Mouse (Mus musculus): ENCODE data around the gene Me1.

The Me1 gene

DNA sequence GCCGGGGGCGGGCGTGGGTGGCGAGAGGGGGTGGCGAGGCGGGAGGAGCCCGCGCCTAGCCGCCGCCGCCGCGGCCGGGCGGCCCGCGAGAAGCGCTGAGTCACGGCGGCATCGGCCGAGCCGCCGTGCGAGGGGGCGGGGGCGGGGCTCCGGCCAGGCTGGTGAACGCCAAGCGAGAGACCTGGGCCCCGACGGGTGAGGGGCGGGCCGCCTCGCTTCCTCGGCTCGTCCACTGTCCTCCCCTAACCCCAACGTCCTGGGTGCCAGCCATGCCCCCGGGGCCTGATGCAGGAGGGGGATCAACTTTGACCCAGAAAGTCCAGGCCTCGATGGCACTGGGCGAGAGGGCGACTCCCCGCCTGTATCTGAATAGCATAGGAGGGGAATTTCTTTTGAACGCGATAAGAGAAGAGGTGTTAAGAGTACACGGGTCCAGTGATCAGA lies at the start of gene Me1:
Gene Me1, minus strand, starts transcription at position 136 of the 444 bp plus-strand sequence.
- DNase-seq (ENCODE audit: low read depth, low spot score) = no peak

DNA sequence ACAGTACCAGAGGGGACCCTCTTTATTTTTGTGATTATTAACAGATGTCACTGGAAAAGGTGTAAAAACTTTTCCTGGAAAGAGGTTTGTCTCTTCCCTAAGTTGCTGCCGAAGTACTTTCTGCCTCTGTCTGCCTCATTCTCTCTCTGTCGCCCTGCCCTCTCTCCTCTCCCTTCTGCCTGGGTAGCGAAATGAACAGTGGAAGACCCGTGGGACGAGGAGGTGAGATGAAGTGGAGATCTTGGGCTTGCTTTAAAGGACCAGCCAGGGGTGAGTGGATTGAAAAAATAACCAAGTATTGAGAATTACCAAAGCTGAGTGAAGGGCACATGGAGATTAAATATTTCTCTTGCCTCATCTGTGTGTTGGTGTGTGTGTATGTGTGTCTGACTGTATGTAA lies 48.3 kb upstream of the Me1 start:
- DNase-seq (ENCODE audit: low read depth, low spot score) = no peak

DNA sequence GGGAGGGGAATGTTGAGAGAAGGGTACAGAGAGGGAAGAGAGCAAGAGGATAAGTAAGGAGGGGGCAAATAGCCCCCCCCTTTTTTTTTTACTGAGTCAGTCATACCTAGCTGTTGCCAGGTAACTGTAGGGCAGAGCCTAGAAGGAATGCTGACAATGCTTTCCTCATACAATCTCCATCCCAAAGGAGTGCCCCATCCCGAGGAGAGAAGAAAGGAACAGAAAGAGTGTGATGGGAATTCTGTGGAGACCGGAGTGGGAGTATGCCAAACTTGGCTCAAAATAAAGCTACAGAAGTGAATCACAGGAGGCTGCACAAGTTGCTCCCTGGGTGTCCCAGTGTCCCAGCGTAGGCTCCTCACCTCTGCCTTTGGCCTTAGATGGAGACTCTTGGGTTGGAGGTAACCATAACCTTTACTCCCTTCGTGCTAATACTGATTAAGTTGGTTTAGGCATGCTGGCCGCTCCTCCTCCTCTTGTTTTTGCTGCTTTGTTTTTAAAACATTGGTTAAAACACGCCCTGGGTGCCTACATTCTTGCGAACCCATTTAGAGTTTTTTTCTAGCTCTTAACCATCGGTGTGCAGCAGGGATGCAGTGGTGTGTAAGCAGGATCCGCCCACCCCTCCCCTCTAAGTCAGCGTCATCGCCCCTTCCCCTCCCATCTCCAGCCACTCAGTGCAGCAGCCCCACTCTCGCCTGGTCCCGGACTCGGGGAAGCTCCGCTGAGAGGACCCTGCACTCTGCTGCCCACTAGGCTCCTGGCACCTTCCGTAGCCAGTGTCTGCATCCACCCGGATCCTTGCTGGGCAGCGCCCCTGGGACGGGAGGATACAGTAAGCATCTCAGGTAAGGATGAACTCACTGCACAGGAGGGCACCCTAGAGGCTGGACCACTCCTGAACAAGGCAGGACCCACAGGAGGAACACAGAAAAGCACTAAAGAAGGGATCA lies 47.5 kb upstream of the Me1 start, which contains the start of gene Prss35:
Gene Prss35, plus strand, starts transcription at position 691 of the 953 bp plus-strand sequence.
- peak; percentile 42 for DNase-seq (ENCODE audit: low read depth, low spot score)

DNA sequence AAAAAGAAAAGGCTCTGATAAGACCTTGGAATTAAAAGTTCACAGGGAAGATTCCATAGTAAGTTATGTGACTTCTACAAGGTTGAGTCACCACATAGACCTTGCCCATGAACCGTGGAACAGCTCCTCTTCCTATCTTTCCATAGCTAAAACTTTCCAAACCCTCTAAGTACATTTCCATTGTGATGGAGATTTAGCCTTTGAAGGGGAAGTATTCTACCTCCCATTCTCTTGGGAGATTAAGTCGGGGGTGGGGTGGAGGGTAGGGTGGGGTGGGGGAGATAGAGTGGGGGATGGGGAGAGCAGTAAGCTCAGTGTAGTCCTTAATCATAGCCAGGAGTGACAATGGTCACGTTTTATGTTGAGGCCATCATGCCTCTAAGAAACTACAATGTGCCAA lies 44.2 kb upstream of the Me1 start:
- no peak for DNase-seq (ENCODE audit: low read depth, low spot score)

- DNase-seq (ENCODE audit: low read depth, low spot score) = no peak
Observed at GRCm38 (mm10) chr9:86738801-86739200, 43.0 kb upstream of the Me1 start.

DNA sequence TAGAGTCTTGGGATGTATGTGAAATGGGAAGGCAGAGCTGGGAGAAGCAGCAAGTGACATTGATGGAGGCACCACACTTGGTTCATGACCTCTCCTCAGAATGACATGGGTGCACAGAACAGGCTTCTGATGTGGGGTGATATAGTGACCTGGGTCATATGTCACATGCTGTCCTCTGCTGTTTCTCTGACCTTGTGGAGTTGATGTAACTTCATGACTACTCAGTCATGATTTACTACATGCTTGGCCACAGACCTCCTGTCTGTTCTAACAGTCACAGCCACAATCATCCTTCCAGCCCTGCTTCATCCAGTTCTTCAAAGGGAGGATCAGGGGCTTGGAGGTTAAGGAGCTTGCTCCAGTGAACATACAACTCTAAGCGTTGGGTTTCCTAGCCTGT lies 42.3 kb upstream of the Me1 start:
- DNase-seq (ENCODE audit: low read depth, low spot score) = no peak

DNA sequence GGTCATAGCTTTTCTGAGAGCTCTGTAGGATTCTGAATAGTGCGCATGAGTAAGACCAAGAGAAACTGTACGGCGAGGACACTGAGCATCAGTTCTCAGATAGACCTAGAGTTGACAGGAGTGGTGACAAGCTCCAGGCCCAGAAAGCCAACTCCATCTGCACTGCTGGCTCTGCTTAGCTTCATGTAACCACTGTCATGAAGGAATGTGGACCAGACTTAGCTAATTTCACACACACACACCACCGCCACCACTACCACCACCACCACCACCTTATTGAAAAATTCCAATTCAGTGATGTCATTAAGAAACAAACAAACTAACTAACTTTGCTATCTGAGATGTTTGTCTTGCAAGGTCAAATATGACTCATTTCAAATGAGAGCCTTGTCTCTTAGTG lies 41.2 kb upstream of the Me1 start:
- no peak for DNase-seq (ENCODE audit: low read depth, low spot score)

- DNase-seq (ENCODE audit: low read depth, low spot score) = no peak
Observed at GRCm38 (mm10) chr9:86734795-86735194, 39.0 kb upstream of the Me1 start.

GRCm38 (mm10) chr9:86734357-86734756 lies 38.6 kb upstream of the Me1 start:
- DNase-seq (ENCODE audit: low read depth, low spot score) = no peak

GRCm38 (mm10) chr9:86729811-86730210 lies 34.1 kb upstream of the Me1 start:
- no peak for DNase-seq (ENCODE audit: low read depth, low spot score)

DNA sequence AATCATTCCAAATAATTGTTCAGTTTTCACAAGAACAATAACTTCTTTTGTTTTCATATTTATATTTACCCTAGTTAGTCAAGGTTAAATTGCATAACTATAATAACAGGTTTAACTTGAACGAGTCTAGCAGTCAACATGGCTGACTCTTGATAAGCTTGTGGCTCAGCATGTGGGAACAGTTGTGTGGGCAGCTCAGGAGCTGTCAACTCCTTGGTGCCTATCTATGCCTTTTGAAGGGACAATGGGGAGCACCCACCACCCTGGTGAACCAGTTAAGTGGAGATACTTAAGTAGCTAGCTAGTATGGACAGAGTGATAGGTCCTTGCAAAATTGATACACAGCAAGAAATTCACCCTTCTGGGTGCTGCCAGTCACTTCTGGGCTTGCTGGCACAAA lies 33.3 kb upstream of the Me1 start:
- DNase-seq (ENCODE audit: low read depth, low spot score) = no peak

DNA sequence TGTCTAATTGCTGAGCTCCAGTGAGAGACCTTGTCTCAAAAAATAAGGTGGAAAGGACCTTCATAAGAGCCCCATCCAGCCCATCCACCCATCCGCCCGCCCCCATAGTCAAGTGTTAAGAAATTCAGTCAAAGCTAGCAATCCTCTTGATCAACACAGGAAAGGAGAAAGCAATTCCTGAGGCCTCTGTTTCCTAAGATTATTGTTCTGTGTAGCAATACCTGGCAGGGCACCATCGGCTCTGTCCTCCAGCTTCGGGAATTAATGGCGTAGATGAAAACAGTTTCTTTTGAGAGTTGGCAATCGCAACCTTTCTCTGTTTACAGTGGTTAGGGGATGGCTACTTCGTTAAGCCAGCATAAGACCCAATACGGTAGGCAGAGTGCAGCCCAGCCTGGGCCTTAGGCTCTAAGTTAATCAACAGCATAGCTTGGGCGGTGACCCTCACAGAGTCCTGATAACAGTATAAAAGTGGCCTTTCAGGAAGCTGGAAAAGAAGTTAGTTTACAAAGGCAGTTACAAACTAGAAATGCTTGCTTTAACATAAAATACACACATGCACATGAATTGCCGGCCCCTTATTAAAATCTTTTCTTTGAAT lies 32.6 kb upstream of the Me1 start:
- DNase-seq (ENCODE audit: low read depth, low spot score) = no peak

GRCm38 (mm10) chr9:86726381-86726720 lies 30.6 kb upstream of the Me1 start:
- no peak for DNase-seq (ENCODE audit: low read depth, low spot score)

- no peak for DNase-seq (ENCODE audit: low read depth, low spot score)
Observed at GRCm38 (mm10) chr9:86725604-86726380, 30.0 kb upstream of the Me1 start.

- DNase-seq (ENCODE audit: low read depth, low spot score) = no peak
Observed at GRCm38 (mm10) chr9:86725066-86725465, 29.3 kb upstream of the Me1 start.

- DNase-seq (ENCODE audit: low read depth, low spot score) = no peak
Observed at GRCm38 (mm10) chr9:86720794-86721193, 25.0 kb upstream of the Me1 start.

GRCm38 (mm10) chr9:86720227-86720626 lies 24.5 kb upstream of the Me1 start:
- no peak for DNase-seq (ENCODE audit: low read depth, low spot score)

- no peak for DNase-seq (ENCODE audit: low read depth, low spot score)
Observed at GRCm38 (mm10) chr9:86717119-86717518, 21.4 kb upstream of the Me1 start.

DNA sequence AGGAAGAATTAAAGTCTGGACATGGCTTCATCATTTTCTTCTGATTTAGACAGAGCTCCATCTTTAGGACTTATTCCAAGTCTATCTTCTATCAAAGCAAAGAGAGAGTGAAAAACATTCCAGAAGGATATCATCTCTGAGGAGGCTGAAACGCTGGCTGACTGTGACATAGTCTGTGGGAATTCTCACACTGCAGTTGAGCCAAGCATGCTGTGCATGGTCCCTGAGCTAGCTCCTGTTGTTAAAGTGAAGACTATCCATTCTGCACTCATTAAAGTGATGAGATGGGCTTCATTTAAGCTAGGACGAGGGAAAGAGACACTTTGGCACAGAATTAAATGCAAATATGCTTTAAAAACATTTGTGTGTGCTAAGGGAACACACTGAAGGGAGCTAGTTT lies 20.8 kb upstream of the Me1 start:
- no peak for DNase-seq (ENCODE audit: low read depth, low spot score)

DNA sequence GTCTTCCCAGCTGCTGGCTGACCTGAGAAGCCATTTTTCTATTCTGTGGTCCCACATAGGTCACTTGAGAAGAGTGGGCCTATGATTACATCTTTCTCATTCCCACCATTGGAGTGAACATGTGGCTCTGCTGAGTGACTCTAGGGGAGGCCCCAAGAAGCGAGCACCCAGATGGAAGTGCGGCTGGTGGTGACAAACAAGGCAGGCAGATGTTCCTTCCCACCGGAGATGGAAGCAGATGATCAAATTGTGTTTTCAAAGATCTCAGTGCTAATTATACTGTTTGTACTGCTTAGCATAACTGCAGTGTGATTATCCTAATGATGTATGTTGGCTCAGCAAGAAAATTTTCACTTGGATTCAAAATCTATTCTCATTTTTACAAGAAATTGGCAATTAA lies 18.3 kb upstream of the Me1 start:
- no peak for DNase-seq (ENCODE audit: low read depth, low spot score)

DNA sequence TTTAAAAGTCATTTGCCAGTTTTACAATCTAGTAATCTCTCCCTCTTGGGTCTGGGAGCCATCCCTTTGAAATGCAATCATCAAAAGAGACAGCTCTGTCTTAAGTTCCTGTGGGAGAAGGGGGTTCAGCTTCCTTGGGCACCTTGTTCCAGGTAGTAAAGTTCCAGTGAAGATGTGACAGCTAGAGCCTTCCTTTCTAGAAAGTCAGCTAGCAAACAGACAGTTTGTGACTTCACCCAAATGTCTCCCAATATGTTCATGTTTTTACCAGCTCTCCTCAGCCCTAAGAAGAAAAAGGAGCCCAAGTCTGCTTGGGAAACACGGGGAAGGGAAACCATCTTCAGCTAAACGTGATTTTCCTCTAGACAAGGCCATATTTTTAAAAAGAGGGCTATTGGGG lies 16.9 kb upstream of the Me1 start:
- DNase-seq (ENCODE audit: low read depth, low spot score) = no peak

- no peak for DNase-seq (ENCODE audit: low read depth, low spot score)
Observed at GRCm38 (mm10) chr9:86710091-86710634, 14.4 kb upstream of the Me1 start.
